Mouse (Mus musculus) lung, postnatal 14 days (tissue): ENCODE data around the gene Tcf7l1.

Experiments
- DNase-seq: peaks from one replicate; pipeline ENCODE4 v3.0.0; 2021

The Tcf7l1 gene

DNA sequence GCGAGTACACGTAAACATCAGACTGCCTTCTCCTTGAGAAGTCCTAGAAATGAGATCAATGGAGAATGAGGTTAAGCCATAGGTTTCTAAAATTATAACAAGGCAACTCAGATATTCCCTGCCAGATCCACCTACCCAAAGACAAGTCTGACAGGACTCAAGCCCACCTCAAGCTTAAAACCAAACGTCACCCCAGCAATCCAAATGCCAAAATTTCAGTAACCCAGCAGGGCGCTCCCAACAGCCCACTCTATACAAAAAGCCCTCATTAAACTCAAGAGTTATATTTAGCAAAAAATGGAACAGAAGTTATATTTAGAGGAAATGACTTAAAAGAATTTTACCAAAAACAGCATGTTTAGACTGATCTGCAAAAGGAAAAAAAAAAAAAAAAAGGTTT is 5.3 kb downstream of the Tcf7l1 start:
- no peak for DNase-seq

DNA sequence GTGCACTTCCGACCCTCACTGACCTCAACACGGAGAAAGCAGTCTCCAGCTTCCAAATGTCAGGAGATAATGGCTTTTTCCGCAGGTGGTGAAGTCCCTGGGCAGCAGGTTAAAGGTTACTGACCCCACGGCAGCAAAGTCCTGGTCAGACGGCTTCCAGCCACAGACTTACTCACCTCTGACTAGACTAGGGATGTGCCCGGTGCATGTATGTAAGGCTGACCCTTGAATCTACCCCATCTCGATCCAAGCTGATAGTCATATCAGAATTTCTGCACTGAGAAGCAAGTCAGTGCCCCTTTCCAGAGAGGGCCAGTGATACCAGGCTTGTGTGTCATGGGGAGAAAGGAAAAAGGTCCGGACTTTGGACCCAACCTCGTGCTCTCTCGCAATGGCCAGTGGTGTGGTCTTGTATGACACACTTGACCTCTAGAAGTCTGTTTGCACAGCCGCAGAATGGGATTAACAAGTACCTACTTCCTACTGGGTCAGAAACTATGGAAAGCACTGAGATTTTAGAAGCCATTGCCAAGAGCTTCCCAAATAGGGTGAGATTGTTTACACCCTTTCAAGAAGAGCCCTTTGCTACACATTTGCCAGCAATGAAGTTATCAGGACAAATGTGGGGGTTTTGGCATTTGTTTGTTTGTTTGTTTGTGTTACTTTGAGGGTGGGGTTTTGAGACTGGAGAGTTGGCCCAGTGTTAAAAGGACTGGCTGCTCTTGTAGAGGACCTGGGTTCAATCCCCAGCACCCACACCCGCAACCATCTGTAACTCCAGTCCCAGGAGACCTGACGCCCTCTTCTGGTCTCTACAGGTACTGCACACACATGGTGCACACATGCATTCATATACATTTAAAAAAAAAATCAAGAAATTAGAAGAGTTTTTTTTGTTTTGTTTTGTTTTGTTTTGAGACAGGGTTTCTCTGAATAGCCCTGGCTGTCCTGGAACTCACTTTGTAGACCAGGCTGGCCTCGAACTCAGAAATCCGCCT is 10.0 kb downstream of the Tcf7l1 start:
- DNase-seq = no peak

DNA sequence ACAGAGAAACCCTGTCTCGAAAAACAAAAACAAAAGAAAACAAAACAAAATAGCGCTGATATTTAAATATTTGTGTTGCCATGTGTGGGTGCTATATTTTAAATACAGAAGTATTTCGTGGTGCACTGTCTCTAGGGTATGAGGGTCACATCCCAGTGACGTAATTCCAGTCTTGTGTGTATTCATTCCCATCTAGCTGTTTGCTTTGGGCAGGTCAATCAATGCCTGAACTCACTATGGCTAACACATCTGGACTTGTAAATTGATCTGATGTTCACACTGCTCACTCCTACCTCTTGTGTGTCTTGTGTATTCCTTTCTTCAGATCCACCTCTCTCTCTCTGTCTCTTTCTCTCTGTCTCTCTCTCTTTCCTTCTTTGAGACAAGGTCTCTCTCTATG is 11.8 kb downstream of the Tcf7l1 start:
- no peak for DNase-seq

DNA sequence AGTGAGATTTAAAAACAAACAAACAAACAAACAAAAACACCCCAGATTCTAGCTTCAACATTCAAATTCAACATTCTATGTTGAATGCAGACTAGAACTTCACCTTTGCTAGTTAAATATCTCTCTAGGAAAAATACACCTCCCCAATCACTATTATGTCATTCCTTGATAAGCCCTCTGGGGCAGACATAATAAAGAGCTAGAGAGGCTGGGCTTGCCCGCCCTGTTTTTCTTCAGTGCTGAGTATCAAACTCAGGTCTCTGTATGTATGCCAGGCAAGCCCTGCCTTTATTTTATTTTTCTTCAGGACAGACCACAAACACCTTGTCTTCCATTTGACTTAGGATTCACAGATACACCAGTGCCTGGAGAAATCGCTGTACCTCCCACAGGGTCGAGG is 14.8 kb downstream of the Tcf7l1 start:
- no peak for DNase-seq

DNA sequence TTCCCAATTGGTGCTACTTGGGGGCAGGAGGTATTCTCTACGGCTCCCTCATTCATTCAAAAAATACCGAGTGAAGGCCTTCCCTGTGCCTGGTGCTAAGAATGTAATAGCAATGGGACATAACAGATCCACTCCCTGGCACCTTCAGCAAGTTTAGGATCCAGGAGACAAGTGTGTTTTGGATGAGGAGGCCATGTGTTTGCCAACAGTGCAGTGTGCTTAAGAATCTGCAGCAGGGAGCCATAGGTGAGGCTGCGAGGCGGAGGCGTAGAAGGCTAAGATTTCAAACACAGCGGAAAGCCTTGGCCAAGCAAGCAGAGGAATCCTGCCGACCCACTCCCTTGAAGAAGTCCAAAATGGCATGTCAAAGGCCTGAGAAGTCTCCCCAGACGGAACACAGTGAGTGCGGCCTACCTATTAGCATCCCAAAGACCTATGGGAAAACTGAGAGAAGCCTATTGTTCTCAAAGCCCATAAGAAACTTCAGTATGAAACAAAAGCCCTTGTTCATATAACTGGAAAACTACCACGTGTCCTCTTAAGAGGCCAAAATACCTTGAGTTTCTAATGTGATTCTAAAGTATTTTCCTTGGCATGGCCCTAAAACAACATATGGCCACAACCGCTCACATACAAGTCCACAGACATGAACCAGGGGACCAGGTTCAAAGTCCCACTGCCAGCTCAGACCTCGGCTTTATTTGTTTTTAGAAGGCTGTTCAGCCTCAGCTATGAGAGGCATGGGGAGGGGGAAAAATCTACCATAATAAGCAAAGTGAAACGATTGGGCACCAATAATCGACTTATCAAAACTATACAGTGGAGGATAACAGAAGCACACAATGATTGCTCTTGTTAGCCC is 18.9 kb downstream of the Tcf7l1 start:
- DNase-seq = no peak

DNA sequence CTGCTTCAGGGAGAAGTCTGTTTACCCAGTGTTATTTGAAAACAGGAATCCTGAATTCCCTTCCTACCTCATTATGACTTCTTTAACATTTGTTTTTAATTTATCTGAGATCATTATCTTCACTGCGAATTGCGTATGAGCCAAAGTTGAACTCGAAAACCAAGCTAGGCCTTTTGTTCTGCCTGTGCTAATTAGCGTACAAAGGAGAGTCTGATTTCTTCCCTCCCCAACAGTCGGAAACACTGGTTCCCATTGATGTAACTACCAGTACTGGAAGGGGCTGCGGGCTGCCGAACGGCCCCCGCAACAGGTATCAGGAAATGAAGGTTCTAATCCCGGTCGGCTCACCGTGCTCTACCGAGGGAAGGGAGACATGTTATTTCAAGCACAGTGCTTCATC is 19.7 kb downstream of the Tcf7l1 start:
- DNase-seq = no peak

DNA sequence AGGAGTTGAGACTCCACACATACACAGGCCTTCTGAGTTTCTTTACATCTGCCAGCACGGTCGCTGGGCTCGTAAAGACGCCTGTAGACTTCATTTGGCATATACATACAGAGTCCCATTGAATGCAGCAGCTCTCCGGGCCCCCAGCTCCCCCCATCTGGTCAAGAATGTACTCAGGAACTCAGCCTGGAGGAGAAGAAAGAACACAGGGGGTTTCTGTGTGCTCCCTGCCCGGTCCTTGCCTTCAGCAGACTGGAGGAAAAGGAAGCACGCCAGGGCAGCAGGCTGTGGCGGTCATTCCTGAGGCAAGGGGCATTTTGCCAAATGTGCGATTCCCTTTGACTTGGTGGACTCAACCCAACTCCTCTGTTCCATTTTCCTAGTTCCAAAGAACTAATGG is 20.2 kb downstream of the Tcf7l1 start:
- DNase-seq = peak; percentile 78

DNA sequence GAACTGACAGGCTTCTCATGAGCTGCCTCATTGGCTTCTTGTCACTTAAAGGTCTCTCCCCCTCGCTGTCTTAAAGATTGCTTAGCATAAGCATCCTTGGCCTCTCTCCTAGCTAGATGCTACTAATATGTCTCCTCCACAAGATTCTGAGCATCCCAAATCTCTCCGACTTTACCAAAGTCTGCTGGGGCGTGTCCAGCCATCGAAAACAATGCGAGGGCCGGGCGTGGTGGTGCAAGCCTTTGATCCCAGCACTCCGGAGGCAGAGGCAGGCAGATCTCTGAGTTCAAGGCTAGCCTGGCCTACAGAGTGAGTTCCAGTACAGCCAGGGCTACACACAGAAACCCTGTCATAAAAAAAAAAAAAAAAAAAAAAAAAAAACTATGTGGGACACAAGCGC is 21.0 kb downstream of the Tcf7l1 start:
- no peak for DNase-seq

DNA sequence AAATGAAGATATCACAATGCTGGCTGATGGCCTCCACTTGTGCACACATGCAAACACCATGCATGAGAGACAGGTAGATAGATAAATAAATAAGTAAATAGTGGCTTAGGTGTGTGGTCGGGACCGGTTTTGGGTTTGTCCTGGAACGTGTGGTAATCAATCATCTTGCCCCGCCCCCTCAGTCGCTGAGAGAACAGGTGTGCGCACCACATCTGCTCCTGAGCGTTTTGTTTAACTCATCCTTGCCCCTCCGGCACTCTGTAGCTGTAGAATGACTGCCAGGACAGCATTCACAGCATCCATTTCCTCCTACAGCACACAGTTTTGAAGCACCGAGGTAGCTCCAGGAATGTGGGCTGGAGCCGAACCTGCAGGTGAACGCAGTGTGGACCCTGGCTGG is 25.4 kb downstream of the Tcf7l1 start:
- no peak for DNase-seq

DNA sequence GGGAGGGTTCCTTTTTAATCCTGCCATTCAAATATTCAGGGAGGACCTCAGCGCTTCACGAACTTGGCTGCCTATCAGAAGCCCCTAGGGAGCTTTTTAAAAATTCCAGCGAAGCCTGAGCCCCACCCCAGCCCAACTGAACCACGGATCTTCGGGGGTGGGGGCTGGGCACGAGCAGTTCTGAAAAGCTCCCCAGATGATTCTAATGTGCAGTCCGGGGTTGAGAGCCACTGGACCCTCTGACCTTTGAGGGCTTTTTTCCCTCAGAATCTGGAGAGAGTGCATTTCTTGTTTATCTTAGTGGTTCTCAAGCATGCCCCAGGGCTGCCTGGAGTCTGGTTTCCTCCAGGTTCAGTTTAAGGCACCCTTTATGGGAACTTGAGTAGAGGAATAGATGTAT is 27.4 kb downstream of the Tcf7l1 start:
- no peak for DNase-seq

DNA sequence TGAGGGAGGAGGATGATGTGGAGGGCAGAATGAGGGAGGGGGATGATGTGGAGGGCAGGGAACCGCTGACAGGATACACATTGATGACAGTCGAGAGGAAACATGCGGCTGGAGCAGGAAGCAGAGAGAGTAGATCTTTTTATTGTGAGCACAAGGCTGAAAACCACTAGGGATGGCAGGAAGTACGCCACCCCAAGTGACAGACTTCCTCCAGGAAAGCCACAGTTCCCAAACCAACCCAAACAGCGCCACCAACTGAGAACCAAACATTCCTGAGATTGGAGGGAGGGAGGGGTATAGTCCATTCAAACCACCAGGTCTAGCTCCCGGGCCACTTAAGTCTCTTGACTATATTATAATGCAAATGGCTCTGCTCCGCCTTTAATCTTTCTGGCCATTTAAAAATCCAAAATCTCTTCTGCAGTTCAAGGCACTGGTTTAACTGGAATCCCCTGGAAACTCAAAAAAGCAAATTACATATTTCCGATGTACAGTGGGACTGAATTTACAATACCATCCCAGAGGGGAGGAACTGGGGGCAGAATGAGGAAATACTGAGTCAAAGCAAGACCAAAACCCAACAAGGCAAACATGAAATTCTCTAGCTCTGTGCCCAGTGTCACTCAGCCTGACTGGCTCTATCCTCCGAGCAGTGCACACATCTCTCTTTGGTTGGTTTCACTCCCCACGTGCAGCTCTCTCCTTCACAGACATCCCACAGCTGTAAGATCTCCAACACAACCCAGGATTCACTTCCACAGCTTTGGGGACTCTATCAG is 30.6 kb downstream of the Tcf7l1 start:
- no peak for DNase-seq

DNA sequence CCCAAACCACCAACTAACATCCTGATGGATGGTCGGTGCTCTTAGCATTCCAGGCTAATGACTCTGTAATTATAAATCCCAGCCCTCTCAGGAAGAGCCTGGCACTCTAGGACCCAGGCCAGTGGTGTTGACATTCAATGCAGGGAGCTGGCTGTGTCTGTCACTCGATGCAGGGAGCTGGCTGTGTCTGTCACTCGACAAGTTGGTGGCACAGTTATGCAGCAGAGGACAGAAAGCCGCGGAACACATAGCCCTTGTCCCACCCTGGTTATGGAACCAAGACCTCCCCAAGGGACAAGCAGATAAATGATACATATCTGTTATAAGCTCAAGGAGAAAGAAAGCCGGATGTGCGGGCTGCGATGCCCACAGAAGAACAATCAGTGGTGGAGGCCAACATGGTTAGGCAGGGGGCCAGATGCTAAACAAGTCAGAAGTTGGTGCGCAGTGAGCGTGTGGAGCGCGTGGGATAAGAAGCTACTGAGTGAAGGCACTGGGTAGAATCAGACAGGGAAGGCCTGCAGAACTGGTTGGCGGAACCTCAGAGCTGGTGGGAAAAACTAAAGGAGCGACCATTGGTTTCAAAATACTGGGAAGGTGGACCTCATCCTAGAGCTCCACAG is 33.7 kb downstream of the Tcf7l1 start:
- peak; percentile 45 for DNase-seq

DNA sequence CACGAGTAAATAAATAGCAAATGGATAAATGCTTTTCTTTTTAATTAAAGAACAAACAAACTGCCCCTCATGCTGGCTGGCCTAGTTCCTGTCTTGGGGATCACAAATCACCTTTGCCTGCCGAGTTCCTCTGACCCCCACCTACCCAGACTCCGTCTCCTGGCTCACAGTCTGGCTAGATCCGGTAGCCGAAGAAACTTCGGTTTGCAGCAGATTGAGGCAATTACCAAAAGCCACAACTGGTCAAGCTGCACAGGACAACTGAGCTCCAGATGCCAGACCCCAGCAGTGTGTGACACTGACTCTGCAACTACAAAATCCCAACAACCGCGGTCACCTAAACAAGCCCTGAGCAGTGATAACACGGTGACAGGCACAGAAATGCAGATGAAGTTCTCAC is 34.8 kb downstream of the Tcf7l1 start:
- DNase-seq = no peak

DNA sequence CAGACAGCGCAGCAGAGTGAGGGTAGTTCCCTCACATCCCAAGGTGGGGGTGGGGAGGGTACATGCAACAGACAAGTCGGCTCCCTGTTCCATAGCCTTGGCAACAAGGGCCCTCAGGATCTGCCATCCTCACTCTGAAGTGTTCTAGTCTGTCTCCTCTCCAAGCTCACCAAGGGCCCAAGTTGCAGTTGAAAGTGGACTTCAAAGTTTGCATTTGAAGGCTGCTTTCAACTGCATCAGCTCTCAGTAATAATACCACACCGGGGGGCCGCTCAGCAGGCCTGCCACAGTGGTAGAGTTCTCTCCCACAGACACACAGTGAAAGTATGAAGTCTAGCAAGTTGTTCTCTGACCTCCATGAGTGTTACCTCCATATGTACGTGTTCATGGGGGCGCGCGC is 35.3 kb downstream of the Tcf7l1 start:
- DNase-seq = no peak

DNA sequence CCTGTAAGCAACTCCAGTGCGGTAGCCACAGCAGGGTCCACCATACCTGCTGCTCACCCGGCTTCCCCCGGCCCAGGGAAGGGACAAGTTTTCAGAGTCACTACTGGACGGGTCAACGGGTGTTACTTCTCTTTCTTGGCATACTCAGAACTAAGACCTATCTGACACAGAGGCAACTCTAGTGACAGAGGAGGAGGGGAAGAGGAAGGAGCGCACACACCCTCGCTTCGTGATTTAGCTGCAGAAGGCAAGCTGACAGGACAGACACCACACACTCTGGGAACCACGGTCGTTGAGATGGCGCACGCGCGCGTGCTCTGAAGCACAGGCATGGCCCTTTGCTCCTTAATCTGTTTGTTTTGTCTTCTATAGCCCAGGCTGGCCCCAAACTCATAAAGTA is 36.2 kb downstream of the Tcf7l1 start:
- DNase-seq = no peak

DNA sequence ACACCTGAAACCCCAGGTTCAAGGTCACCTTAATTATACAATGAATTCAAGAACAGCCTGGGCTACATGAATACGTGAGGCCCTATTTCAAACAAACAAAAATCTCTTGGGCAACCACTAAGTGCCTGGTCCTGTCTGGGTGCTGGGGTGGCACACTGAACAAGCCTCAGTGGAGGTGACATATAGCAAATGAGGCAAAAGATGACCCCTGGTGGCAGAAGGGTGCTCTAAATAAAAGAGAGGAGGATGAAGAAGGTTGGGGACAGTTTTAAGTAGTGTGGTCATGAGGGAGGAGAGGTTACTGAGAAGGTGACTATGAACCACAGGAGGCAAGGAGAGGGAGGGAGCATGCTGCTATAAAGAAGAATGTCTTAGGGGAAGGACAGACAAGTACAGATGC is 37.8 kb downstream of the Tcf7l1 start:
- no peak for DNase-seq

DNA sequence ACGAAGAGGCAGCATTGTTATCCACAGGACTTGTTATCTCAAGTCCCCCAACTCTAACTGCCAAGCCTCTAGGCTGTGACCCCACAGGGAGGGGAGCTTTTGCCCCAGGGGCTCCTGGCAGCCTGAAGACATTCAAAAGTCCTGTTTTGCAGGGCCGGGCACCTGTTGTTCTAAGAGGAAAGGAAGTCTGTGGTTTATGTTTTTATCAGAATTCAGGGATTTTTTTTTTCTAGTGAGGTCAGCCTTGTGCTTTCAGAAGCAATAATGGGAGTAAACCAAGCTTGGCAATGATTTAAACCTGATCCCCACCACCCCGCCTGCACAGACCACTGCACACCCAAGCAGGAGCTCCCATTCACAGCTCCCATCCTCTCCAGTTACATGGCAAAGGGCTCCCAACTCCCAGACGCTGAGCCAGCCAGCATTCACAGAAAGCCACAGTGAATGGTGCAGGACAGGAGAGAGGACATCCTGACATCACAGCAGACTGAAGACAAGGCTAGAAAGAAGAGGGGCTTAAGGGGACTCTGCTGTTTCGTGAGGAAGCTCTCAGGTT is 40.1 kb downstream of the Tcf7l1 start:
- DNase-seq = no peak

DNA sequence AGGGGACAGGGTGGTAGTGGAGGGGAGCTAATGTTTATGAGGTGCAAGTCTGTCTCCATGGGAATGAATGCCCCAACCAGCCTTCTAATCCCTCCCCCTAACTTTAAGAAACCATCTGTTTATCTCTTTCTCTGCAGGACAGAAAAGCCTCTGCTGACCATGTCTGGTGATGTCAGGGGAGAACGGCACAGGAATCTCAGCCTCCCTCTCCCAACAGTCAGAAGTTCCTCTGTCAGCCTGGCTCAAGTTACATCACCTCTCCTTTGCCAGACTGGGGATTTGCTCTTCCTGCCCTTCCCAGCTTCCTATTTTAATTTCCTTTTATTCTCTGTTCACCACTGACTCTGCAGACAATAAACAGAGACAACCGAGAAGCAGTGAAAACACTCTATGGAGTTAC is 40.6 kb downstream of the Tcf7l1 start:
- DNase-seq = no peak

DNA sequence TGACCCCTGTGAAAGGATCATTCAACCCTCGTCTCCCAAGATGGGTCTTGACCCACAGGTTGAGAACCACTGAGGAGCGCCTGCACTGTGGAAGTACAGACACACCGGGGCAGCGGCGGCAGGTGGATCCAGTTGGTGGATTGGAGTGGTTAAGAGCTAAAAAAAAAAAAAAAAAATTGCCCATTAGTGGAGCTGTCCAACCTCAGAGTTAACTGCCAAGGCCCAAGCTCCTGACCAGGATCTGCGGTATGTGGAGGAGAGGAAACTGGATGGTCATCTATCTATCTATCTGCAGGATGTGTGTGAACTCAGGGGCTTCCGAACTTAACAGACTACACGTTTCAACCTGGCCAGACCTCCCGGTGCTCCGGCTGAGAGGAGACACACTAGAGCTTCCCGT is 41.2 kb downstream of the Tcf7l1 start:
- no peak for DNase-seq

DNA sequence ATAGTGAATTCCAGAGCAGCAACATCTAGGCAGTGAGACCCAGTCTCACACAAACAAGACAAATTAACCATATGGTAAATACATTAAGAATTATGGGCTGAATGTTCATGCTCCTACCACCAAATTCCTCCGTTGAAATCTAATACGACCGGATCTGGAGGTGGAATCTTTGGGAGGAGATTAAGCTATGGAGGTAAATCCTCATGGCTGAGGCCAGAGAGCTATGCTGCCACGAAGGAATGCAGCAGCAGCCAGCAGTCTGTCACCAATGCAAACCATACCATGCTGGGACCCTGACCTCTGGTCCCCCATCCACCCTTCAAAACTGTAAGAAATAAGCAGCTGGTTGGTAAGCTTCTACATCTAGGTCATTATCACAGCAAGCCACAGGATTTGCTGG is 41.9 kb downstream of the Tcf7l1 start:
- no peak for DNase-seq

DNA sequence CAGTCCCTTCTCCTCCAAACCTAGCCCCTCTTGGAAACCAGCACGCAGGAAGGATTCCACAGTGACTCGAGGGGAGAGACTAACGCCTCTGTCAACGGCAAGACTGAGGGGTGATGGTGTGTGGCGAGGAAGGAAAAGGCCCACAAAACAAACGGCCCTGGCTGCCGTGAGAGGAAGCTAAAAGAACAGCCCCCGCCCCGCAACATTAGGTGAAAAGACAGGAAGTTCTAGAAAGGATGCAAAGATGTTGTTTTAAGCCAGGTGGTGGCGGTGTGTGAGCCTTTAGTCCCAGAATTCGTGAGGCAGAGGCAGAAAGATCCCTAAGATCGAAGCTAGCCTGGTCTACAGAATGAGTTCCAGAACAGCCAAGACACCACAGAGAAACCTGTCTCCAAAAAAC is 43.3 kb downstream of the Tcf7l1 start:
- no peak for DNase-seq

DNA sequence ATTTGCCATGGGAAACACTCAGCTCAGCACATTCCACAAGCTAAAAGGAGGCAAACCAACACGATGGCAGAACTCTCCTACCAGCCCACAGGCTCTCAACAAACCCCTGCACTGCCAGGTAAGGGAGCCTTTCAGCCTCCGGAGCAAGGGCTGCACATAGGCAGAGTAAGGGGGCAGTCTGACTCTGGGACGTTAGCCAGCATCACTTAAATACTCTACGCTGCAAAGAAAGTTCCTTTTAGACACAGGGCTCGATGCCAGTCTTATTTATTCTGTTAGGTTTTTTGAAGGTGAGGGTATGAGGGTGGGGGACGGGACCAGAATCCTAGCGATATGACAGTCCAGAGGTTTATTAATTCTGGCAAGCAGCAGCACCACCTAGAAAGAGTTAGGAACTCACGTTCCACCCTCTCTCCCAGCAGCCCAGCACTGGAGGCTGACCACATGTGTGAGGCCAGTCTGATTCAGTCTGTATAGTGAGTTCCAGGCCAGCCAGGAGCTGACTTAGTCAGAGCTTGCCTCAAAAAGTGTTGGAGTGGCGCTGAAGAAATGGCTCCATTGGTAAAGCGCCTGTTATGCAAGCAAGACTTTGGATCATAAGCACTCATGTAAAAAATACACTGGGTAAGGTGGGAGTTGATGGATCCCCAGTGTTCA is 44.8 kb downstream of the Tcf7l1 start:
- no peak for DNase-seq
